Mouse (Mus musculus) inflammation-experienced regulatory T-cells, adult 6 months (primary cell): ENCODE results near the gene Gm20422. TPM values are rescaled to one million over a fixed set of nuclear protein-coding genes. Genes with fewer than 3 reads are reported as not detected.
"Not testable (repeated sequence)": the region's sequence is repeated elsewhere in the genome, so short reads cannot be mapped to it uniquely, and the experiment has no call there.

ENCODE experiments used
- ATAC-seq: one replicate; pipeline ENCODE4 v1.8.0; 2017
- polyA plus RNA-seq, 3 experiments: library from polyadenylated mRNA; unstranded; fragments of 100-300 nt; shearing (Covaris generic); gene quantifications; one replicate each; pipeline ENCODE4 v1.2.1; 2017

The Gm20422 gene
- polyA plus RNA-seq, 3 experiments from 2014 or later: 0.96 to 2.6 (median 1.4) TPM

DNA sequence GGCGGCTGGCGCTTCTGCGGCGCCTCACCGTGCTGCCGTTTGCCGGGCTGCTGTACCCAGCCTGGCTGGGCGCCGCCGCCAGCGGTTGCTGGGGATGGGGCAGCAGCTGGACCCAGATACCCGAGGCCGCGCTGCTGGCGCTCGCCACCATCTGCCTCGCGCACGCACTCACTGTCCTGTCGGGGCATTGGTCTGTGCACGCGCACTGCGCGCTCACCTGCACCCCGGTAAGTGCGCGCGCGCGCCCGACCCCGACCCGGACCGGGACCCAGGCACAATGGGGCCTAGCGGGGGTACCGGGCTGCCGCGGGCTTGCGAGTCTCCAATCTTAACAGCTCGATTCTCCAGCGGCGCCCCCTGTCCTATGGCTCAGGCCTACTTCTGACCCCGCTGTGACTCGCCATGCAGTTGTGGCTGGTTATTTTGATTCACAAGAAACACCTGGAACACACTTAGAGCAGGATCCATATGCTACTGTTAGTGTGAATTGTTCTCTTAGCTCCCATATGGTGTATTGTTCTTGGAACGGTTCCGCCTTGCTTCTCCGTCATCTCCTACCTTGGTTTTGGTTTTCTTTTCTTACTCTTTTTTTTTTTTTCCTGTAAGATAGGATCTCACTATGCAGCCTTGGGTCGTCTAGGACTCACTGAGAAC lies 16.9 kb upstream of the Gm20422 start:
- peak; percentile 33 for ATAC-seq

DNA sequence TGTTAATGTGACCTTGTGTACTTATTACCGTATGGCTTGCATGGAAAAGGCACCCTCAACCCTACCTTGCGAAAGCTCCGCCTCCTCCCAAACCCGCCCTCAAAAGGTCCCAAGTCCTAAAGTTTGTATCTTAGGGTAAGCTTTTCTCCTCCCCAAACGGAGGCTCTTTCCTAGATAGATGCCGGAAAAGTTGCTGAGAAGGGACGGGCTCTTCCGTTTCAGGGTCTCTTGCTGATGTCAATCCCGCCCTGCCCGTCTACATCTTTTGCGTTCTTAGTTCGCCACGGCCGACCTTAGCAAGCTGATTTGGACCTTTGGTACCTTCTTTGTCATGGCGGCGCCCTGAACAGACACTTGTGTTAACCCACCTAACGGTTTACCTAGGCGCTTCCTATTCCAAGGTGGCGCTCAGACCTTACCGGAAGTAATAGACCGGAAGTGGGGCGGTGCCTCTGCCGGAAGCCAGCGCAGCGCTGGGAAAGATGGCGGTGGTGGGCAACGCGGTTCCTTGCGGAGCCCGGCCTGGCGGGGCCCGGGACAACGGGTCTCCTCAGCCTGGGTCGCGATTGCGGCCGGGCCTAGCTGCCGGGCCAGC lies 16.2 kb upstream of the Gm20422 start, which contains the start of the genes Atp13a1 and Zfp866:
Gene Atp13a1, plus strand, starts transcription at position 391 of the 595 bp plus-strand sequence.
Gene Zfp866, minus strand, starts transcription at position 406 of the 595 bp plus-strand sequence.
- peak; percentile 96 for ATAC-seq

DNA sequence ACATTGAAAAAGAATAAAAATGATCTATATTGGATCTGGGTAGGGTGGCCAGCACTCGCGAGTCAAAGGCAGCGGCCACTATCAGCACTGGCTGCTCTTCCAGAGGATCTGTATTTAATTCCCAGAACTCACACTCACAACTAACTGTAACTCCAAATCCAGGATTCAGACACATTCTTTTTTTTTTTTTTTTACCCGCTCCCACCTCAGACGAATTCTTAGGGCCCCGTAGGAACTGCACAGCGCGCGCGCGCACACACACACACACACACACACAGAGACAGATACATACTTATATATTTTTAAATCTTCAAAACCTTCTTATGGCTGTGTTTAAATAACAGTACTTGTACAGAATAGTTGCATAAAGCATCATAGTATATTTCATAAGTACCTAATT lies 15.7 kb upstream of the Gm20422 start:
- ATAC-seq: no peak

DNA sequence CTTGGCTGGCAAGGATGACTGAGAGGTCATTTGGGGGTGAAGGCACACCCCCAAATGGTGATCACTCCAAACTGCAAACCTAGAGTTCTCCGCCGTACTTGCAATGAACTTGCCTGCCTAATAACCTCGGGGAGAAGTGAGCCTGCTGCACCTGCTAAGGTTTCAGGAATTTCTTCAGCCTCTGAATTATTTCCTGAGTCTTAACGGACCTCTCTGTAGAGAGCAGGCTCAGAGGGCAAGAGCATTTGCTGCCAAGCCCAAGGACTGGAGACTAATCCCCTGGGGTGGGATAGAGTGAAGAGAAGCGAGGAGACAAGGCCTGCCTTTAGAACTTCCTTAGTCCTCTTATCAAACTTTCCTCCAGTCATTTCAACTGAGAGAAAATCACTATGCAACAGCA lies 15.0 kb upstream of the Gm20422 start:
- ATAC-seq: no peak

DNA sequence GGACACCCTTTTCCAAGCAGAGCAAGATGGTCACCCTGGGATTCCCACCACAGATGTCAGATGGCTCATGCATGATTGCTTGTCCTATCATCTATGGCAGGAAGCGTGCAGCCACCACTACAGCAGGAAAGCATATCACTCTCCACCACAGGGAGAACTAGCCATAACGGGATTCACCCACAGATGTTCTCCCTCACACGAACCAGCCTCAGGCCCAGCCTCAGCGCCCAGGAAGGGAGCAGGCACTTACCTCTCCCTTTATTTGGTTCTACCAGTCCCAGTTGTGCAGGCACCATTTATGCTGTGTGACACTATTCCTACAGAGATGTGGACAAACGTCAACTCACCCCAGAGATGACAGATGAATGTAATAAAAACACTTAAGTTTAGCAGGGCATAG lies 14.4 kb upstream of the Gm20422 start:
- ATAC-seq: no peak

DNA sequence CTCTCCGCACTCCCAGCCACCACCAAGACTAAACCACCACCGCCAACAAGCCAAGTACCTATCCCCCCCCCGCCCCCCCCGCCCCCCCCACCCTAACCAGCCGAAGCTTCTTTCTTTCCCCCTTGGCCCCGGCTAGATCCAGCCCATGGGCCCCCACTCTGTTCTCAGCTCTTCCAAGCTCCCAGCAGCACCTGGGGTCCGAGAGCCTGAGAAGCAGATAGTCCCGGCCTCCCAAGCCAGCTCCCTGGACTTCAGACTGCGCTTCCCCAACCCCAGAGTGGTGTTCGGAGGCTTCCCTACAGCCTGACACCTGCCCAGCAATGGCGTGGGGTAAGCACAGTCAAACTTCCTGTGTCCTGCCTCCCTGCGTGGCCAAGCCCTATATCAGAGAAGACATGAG lies 2.4 kb upstream of the Gm20422 start:
- ATAC-seq: no peak

DNA sequence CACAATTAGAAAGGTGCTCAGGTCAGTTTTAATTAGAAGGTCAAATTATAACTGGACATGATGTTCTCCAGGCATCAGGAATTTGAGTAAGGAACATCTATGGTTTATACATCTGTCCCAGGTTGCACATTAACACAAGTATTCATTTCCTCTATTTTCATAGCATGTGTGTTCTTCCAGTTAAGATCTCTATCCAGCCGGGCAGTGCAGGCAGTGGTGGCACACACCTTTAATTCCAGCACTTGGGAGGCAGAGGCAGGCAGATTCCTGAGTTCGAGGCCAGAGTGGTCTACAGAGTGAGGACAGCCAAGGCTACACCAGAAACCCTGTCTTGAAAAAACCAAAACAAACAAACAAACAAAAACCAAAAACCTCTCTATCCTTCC lies 456 bp upstream of the Gm20422 start:
- ATAC-seq: no peak

DNA sequence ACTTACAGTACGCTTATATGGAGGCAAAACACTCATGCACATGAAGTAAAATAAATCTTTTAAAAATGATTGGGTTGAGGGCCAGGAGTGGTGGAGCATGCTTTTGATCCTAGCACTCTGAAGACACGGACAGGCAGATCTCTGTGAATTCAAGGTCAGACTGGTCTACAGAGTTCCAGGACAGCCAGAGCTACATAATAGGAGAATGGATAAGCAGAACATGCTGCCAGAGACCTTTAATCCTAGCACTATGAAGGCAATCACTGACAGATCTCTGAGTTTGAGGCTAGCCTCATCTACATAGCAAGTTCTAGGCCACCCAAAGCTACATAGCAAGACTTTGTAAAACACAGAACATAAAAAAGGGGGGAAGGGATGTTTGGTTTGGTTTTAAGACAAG lies 2.6 kb downstream of the Gm20422 start:
- ATAC-seq: no peak

DNA sequence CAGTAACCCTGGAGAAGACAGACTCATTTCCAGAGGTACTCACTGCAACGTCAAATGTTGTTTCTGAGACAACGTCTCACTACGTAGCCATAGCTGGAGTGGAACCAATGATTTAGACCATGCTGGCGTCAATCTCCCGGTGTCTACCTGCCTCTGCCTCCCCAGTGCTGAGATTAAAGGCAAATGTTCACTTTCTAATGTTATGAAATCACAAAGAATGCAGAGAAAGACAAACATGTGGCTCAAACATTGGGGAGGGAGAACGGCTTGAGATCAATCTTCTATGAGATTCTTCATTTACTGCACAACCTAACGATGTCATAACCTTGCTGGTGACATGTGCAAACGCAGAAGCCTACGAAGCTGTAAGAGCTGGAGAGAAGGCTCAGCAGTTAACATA lies 3.5 kb downstream of the Gm20422 start:
- ATAC-seq: no peak

DNA sequence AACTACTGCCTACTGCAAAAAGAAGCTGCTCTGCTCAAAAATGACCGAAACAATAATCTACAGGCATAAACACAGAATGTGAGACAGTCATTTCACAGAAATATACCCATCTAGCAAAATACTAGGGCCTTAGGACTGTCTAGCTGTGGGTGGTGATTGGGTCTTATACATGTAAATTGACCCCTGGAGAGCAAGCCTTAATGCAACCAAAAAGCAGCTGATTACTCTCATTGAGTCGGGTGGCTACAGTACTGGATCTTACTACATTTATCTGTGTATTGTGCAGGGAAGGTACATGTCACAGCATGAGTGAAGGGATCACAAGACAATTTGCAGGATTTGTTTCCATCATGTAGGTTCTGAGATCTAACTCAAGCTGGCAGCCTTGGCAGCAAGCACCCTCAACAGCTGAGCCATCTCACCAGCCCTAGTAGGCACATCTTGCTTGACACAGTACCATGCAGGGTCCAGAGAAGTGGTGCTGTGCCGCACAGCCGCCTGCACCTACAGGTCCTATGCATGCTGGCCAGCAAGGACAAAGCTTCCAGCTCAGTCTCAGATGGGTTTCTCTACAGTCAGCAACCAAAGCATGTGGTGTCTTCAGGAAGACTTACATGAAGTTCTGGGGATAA lies 12.8 kb downstream of the Gm20422 start:
- no peak for ATAC-seq

DNA sequence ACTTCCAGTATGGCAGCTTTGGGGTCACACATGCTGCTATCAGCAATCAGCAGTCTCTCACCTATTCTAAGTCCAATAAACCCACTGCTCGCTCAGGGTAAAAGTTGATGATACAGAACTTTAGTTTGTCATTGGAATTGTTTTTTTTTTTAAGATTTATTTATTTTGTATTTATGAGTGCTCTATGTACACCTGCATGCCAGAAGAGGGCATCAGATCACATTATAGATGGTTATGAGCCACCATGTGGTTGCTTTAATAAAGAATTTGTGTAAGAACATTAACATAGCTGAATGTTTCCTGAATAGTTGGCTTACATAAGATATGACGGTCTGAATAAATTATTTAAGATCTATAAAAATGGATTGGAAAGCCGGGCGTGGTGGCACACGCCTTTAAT lies 16.4 kb downstream of the Gm20422 start:
- no peak for ATAC-seq

DNA sequence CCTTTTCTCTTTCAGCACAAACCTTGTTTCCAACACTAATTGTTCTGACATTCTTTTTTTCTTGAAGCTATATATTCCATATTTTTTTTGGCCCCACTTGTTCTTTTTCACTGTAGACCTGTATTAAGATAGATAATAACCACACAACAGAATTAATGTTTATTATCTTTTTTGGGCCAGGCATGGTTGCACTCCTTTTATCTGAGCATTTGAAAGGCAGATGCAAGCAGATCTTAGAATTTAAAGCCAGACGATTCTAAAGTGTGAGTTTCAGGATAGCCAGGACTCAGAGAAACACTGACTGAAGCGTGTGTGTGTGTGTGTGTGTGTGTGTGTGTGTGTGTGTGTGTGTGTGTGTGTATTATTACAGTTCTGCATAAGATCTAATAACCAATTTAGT lies 22.2 kb downstream of the Gm20422 start:
- no peak for ATAC-seq

DNA sequence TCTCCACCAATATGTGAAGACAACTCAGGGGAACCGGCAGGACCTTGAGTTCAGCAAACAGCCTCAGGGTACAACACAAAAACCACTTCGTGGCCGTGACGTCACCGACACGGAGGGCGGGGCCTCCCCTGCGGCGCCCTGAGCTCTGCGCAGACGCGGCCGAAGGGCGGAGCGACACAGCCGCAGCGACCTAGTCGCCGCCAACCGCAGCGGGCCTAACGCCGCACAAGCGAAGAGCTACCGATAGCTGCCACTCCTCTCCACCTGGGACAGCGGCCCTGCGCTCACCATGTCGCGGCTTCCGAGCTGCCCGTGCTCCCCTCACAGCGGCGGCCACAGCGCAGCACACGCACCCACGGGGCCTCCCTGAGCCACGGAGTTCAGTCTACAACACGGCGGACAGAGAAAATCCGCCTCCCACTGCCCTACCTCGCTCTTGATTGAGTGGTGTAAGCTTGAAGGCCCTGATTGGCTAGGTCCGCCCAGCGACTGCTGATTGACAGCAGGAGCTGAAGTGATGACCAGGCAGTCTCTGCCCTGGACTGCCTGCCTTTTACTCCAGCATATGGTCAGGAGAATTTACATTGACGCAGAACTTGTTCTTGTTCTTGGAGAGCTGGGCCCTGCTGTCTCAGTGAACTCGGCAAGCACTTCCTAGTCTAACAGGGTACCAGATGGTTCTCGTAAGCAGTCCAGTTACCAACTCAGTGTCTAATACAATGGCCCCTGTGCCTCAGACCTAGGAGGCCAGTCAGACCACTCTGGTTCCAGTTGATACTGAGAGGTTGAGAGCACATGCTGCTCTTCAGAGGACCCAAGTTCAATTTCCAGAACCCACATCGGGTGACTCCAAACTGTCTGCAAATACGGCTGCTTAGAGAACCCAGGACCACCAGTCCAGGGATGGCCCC lies 24.9 kb downstream of the Gm20422 start, which contains the start of gene Zfp963:
Gene Zfp963, minus strand, starts transcription at position 427 of the 911 bp plus-strand sequence.
- peak; percentile 93 for ATAC-seq

DNA sequence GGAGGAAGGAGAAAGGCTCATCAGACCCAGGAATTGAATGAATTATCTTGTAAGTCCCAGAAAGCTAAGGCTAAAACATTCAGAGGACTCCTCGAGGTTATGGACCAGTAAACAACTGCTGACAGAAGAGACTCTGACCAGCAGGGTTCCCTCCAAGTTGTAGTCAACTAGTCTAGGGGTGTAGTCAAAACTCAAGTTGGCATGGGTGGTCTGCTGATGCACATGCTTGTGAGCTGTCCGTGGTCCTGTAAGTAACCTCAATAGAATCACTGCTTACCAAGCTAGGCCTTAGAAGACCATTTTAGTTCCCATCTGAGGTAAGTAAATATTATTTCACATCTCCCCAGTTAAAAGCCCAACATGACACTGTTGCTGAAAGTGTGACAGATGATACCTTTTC lies 33.5 kb downstream of the Gm20422 start:
- ATAC-seq: no peak

DNA sequence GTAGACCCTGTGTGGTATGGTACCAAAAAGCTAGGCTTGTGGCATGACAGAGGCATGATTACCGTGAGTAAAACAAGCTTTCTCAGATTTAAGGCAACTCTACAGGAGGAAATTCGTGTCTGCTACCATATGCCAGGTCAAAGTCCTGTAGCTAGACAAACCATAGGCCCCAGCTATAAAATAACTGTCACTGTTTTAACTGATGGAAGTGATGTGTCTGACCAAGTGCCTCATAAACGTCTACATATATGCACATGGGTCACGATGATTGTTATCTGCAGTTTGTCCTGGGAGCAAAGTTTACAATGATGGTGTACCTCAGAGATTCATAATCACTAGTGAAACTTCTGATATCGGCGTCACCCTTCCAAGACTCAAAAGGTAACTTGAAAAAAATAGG lies 33.9 kb downstream of the Gm20422 start:
- no peak for ATAC-seq

DNA sequence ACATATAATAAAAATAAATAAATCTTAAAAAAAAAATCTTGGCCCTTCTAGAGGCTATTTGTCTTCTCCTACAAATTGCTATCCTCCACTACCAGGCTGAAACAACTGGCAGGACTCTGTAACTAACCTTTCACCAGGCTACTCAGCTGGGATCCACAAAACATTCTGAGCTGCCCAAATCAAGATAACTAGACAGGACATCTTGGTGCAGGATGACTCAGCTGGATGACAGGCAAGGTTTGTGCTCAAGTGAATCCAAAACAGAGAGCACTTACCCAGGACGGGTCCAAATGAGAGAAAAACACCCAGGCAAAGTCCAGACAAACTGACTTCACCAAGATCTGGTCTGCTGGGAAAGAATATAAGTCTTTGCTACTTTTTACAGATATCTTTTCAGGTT lies 39.2 kb downstream of the Gm20422 start:
- ATAC-seq: no peak

DNA sequence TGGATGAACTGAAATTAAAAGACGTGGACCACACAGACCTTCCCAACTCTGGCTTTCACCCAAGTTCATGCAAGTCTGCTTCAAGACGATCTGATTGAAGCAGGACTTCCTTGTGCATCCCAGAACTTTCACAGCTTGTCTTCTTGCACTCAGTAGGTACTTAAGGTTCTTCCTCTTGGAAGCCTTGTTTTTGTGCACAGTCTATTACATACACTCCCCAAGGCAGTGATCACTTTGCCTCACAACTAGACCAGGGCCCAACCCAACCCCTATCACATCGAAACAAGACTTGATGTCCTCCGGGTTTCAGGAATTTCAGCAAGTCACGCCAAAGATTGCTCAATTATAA lies 57.5 kb downstream of the Gm20422 start:
- no peak for ATAC-seq

DNA sequence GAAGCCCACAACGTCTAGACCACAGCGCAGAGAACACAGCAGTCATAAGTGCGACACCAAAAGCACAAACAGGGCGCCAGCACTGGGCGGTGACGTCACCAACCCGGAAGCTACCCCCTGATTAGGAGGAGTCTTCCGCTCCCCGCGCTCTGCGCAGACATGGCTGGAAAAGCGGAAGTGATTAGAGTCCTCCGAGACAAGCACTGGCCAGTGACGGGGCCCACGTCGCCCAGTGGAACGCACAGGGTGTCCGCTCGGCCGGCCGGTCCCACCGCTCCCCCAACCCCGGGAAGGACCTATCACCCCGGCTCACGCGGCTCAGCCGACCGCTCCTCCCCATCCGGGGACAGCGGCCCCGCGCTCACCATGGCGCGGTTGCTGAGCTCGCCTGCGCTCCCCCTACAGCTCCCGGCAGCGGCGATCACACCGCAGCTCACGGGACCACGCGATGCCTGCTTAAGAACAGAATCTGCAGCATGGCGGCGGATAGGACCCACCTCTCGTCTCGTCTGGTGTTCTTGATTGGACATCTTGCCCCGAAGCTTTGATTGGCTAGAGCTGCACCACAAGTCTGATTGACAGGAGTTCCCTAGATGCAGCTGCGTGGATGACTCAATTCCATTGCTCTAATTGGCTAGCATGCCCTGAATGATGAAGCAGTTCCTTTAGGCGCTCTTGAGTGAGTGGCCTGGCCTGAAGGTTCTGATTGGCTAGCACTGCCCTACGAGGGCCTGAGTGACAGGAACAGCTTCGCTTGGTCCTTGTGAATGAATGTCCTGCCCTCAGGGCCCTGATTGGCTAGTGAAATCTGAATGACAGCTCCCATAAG lies 58.1 kb downstream of the Gm20422 start:
- peak; percentile 95 for ATAC-seq

DNA sequence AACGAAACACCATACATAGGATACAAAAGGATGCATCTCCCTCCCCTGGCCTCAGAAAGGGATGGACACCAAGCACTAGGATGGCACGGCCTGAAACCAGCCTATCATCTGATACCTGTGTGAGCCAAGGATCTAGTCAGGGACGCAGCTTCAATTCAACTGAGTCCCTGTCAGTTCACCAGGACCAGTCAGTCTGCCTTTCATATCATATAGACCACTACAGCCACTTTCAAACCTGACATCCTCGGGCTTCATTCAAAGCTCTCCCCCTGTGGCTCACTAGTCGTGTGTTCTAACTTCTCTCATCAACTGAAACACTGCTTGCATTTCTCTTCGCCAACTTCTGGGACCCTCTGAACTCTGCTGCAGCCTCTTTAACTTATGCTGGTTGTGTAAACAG lies 59.3 kb downstream of the Gm20422 start:
- ATAC-seq: no peak

DNA sequence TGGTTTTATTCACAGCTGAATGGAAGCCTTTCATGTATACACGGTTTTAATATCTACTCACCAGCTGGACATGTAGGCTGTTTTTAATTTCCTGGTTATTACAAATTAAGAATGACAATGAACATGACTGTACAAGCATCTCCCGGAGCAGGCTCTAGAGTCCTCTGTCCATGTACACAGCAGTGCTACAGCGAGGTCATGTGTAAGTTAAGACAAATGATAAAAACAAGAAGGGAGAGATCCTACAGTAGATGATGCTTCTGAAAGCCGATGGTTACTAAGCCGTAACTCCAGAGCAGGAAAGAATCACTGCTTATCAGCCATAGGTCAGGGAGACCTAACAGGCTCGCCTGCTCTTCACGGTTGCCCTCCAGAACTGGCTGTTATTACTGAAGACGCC lies 61.2 kb downstream of the Gm20422 start:
- no peak for ATAC-seq

DNA sequence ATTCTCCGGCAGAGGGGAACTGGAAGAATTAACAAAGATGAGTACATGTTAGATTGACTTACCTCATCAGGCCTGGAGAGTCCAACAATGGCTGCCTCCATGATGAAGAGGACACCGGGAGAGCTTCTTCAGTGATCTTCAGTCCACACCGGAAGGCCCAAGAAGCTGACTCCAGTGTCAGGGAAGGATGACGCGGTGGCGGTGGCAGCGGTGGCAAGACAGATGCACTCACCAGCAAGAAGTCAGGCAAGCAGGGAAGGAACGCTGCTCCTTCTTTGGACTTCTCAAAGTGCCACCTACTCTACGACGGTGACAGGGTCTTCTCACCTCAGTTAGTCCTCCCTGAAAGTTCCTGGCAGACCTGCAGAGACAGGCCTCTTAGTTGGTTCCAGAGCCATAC lies 64.1 kb downstream of the Gm20422 start, which contains the start of gene Zfp869:
Gene Zfp869, minus strand, starts transcription at position 101 of the 400 bp plus-strand sequence.
- ATAC-seq: not testable (repeated sequence)

DNA sequence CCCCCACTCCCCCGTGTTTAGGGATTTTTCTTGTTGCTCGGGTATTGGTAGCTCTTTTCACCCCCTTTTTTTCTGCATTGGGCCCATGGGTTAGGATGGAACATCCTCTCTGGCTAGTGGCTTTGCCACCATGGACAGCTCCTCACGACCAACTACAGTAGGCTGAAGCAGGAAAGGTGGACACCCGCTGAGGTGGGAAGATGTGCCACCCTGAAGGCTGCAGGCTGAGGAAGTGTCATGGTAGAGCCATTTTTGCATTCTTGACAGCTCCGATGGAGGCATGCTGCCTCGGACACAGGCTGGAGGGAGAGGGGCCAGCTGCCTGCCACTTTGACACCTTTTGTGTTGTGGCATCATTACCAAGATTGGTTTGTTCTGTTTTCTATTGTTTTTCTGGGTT lies 72.9 kb downstream of the Gm20422 start:
- ATAC-seq: no peak
